Mouse (Mus musculus) 3T3-L1 (cell line): ENCODE results near the gene Actr1a.
A peak's percentile ranks its signal among the peaks of the same experiment; 100 is the strongest.

ENCODE experiments used
- DNase-seq: peaks from one replicate; pipeline ENCODE4 v3.0.0-alpha.2; 2015; ENCODE audit warnings: low read depth, low spot score

Actr1a gene

GRCm38 (mm10) chr19:46350168-46350932 is 45.2 kb downstream of the Actr1a start, which contains the start of gene 2310034G01Rik:
Gene 2310034G01Rik (minus strand): TSS chr19:46350302.
- DNase-seq = no peak

- no peak for DNase-seq
These were observed 46.0 kb downstream of the Actr1a start for GRCm38 (mm10) chr19:46349550-46349949.

- peak; percentile 58 for DNase-seq
These were observed 46.6 kb downstream of the Actr1a start for GRCm38 (mm10) chr19:46348761-46349458.

DNA sequence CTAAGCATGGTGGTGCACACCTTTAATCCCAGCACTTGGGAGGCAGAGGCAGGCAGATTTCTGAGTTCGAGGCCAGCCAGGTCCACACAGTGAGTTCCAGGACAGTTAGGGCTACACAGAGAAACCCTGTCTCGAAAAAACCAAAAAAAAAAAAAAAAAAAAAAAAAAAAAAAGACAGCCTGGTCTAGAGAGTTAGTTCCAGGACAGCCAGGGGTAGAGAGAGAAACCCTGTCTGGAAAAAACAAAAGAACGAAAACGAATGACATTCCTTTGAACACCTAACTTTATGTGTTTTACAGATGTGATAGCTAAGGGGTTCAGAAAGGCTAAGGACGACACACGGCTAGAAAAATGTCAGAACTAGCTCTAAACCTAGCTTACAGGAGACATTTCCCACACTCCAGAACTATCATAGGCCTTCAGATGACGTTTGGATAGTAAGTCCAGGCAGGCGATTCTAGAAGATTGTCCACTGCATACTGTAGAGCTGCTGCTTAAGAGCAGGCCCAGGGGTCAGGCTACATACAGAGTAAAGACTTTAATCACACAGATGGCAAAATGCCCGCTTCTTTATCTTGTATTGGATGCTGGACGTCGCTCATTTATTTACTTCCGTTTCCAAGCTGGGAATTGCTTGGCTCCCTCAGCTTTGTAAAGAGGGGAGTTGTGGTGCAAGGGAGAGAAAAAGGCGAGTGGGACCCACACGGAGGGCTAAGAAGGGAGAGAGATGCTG is 47.4 kb downstream of the Actr1a start:
- DNase-seq = peak; percentile 58

GRCm38 (mm10) chr19:46347146-46347545 is 48.4 kb downstream of the Actr1a start:
- DNase-seq = no peak

DNA sequence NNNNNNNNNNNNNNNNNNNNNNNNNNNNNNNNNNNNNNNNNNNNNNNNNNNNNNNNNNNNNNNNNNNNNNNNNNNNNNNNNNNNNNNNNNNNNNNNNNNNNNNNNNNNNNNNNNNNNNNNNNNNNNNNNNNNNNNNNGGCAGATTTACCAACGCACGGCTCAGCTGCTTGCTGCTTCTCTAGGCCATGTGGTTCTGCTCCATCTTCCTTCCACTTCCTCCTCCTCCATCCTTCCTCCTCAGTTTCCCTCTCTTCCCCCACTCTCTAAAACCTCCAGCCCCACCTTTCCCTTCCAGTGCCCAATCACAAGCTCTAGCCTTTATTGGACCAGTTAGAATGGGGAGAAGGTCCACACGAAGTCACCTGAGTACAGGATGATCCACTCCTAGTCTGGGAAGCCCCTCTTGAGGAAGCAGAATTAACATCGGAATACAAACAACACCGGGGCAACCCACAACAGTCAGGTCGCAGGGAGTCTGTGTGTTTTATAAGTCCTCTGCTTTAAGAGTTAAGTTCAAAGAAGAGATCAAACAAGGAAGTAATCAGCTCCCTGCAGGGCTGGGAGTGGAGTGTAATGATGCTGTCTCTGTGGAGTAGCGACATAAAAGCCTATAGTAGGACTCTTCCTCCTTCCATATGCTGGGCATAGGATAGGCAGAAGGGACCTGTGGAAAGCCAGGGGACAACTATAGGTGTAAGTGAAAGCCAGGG is 50.7 kb downstream of the Actr1a start:
- no peak for DNase-seq

DNA sequence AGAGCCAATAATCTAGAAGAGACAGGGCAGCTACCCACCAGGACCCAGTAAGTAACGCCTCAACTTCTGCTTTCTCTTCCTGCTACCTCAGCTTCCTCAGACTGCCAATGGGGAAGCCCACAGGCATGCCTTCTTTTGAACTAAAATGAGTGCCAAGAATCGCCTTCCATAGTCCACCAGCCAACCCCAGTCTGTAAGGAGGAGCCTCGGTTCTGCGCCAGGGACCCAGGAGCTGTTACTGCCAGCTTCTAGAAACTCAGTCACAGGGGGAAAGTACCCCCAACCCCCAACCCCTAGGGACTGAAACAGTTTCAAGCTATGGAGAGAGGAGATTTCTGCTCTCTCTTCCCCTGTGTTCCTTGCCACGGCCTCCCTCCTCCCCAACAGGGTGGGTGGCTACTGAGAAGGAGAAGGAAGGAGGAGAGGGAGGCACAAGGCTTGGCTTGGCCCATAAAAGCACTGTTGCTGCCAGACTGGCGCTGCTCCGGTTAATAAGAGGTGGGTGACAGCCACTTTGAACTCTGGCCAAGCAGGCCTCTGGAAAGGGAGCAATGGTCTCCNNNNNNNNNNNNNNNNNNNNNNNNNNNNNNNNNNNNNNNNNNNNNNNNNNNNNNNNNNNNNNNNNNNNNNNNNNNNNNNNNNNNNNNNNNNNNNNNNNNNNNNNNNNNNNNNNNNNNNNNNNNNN is 56.1 kb downstream of the Actr1a start:
- DNase-seq = peak; percentile 75

DNA sequence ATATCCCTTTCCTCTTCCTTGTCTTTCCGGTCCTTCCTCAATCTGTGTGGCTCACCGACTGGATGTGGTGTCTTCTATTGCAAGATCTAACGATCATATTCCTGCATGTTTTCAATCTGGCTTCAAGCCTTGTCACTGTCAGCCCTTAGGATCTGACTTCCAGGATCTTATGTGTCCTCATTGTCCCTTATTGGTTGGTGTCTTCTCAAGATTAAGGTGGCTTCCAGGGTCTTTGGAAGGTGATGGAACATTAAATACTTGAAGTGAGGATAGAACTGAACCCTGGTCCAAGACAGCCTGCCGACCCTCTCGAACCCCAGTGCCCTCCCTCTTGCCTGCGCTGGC is 56.6 kb downstream of the Actr1a start:
- no peak for DNase-seq

GRCm38 (mm10) chr19:46338331-46338936 is 57.1 kb downstream of the Actr1a start, which contains the start of gene Cuedc2:
Gene Cuedc2 (minus strand): TSS chr19:46338702.
- peak; percentile 99 for DNase-seq

GRCm38 (mm10) chr19:46337719-46338330 is 57.7 kb downstream of the Actr1a start:
- no peak for DNase-seq

GRCm38 (mm10) chr19:46333906-46334305 is 61.6 kb downstream of the Actr1a start:
- DNase-seq = no peak

- no peak for DNase-seq
These were observed 62.7 kb downstream of the Actr1a start for GRCm38 (mm10) chr19:46332721-46333339.

DNA sequence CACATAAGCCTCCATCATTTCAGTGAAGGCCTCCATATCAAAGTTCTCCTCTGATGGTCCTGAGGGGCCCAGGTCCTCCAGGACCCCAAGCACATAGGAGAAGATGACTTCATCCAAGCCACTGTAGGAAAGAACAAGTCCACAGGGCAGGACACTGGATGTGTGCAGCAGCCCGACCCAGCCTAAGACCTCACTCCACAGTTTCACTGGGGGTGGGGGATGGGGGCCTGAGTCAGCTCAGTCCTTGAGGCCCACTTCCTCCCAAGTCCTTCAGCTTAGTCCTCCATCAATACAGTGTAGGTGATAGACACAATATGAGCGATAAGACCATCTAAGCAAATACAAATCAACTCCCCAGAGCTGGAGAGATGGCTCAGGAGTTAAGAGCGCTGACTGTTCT is 63.6 kb downstream of the Actr1a start:
- DNase-seq = no peak

DNA sequence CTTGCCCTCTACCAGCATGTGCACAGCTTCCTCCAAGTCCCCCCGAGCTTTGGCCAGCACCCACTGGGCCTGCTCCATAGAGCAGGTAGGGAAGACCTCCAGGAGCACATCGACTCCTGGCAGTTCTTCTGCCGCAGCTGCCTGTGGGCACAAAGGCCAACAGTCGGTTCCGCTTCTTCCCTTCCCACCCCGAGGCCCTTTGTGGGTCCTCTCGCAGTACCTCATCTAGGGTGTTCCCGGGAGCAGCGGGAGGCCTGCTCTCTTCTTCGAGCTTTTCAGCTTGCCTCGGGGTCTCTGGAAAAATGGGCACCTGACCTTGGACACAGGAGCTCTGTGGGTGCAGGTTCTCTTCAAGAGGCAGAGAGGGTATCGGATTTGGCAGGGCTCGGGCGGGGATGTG is 64.2 kb downstream of the Actr1a start:
- DNase-seq = no peak

- DNase-seq = no peak
These were observed 64.9 kb downstream of the Actr1a start for GRCm38 (mm10) chr19:46330696-46331095.

DNA sequence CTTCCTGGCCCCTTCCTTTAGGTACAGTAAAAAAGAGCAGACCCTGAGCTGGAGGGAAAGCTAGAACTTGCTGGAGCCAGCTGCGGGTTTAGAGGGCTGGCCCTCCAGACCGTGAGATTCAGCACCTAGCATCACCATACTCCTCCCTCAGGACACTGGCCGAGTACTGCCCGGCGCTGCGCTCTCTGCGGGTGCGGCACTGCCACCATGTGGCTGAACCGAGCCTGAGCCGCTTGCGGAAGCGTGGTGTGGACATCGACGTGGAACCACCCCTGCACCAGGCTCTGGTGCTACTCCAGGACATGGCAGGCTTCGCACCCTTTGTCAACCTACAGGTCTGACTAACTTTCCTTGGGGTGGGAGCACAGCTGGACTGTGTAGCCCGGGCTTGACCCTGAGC is 65.6 kb downstream of the Actr1a start:
- peak; percentile 94 for DNase-seq

DNA sequence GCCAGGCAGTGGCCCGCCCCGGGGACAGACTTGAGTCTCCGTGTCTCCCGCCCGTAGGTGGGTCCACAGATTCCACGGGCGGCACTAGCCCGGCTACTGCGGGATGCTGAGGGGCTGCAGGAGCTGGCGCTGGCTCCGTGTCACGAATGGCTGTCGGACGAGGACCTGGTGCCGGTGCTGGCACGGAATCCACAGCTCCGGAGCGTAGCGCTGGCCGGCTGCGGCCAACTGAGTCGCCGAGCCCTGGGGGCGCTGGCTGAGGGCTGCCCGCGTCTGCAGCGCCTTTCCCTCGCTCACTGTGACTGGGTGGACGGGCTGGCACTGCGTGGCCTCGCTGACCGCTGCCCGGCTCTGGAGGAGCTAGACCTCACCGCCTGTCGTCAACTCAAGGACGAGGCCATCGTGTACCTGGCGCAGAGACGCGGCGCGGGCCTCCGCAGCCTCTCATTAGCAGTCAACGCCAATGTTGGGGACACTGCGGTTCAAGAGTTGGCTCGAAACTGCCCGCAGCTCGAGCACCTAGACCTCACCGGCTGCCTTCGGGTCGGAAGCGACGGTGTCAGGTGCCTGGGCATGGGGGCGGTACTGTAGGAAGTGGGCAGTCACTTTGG is 66.4 kb downstream of the Actr1a start:
- DNase-seq = peak; percentile 36

DNA sequence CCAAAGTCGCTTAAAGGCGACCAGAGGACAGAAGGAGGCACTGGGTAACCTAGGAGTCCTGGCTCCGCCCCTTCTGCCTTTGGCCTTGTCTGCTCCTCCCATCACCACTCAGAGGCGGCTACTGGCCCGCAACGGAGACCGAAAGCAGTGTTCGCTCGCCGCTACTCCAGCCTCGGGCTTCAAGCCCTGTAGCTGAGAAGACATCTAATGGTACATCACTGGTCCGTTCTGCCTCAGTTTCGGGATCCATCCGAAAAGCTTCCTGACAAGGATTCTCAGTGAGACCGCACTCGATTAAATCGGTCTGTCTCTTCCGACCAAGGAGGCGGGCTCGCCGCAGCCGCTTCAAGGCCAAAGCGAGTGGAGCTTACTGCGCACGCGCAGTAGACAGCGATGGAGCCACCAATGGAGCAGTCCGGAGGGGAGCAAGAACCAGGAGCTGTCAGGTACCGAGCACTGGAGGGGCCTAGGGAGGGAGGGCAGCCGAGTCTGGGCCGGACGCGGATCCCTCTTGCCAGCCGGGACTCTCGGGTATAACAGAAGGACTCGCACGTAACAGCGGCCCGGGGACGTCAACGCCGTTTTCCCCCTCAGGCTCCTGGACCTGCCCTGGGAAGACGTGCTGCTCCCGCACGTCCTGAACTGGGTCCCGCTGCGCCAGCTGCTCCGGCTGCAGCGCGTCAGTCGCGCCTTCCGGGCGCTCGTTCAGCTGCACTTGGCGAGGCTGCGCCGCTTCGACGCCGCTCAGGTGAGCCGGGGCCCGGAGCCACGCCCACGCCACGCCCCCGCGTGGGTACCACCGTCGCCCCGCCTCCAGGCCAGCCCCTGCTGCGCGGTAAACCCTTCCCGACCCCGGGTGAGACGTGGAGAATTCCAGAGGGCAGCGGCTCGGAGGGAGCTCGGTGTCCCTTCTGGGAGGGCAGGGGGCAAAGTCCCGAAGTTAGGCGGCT is 67.2 kb downstream of the Actr1a start, which contains the start of gene Fbxl15:
TSS of gene Fbxl15 (plus strand) at position 104 of the 950 bp plus-strand sequence.
- peak; percentile 98 for DNase-seq
